Mouse (Mus musculus) kidney, postnatal 0 days (tissue): ENCODE results near the gene Cep85l. TPM values are rescaled to one million over a fixed set of nuclear protein-coding genes. Genes with fewer than 3 reads are reported as not detected.

Source experiments
- ATAC-seq: fragments of 200-750 bp; cut with Nextera tagmentation; replicated peaks from 2 replicates; pipeline ENCODE4 v1.8.0; 2017; ENCODE audit warnings: low read depth, moderate number of reproducible peaks, moderate TSS enrichment, moderate library complexity; ENCODE audit not compliant: low FRiP score
- DNase-seq: peaks from one replicate; pipeline ENCODE4 v3.0.0-alpha.2; 2016; ENCODE audit warnings: low spot score
- H3K27ac ChIP-seq: fragments of 300-500 bp; sonication (generic); 2 replicates; pipeline ENCODE4 v1.5.1; 2014; ENCODE audit warnings: mild to moderate bottlenecking
- H3K27me3 ChIP-seq: fragments of 300-500 bp; sonication (generic); 2 replicates; pipeline ENCODE4 v1.6.1; 2014; ENCODE audit warnings: low read length, mixed read lengths; ENCODE audit not compliant: insufficient read depth
- H3K36me3 ChIP-seq: fragments of 300-500 bp; sonication (generic); 2 replicates; pipeline ENCODE4 v1.6.1; 2014; ENCODE audit warnings: low read length, mixed read lengths; ENCODE audit not compliant: insufficient read depth
- H3K4me1 ChIP-seq: fragments of 300-500 bp; sonication (generic); replicated peaks from 2 replicates; pipeline ENCODE4 v1.6.1; 2014; ENCODE audit warnings: antibody characterized with exemption, low read length, mixed read lengths; ENCODE audit not compliant: insufficient read depth
- H3K4me2 ChIP-seq: fragments of 300-500 bp; sonication (generic); 2 replicates; pipeline ENCODE4 v1.6.1; 2014; ENCODE audit warnings: mild to moderate bottlenecking, low read length, moderate library complexity, mixed read lengths
- H3K4me3 ChIP-seq: fragments of 300-500 bp; sonication (generic); replicated peaks from 2 replicates; pipeline ENCODE4 v1.5.1; 2014; ENCODE audit warnings: low read depth, low read length
- H3K9ac ChIP-seq: fragments of 300-500 bp; sonication (generic); 2 replicates; pipeline ENCODE4 v1.6.1; 2014; ENCODE audit warnings: low read depth, low read length
- H3K9me3 ChIP-seq: fragments of 300-500 bp; sonication (generic); replicated peaks from 2 replicates; pipeline ENCODE4 v1.6.1; 2016; ENCODE audit warnings: low read length, inconsistent platforms, mixed read lengths
- CTCF ChIP-seq: IDR thresholded peaks from 2 replicates; pipeline ENCODE4 v1.5.1; 2016; ENCODE audit warnings: antibody characterized with exemption, low read depth, mild to moderate bottlenecking, moderate library complexity
- WGBS: fragments of 180-500 bp; shearing (Covaris S2); extraction: QIAGEN DNeasy Blood & Tissue Kit; methylation state at CpG from one replicate; pipeline ENCODE4 v1.1.7; 2014; 5-methylcytosine and 5-hydroxymethylcytosine counted together
- polyA plus RNA-seq: library from polyadenylated mRNA; unstranded; fragments of >200 nt; fragmentation: Nextera tagmentation; extraction: Ambion mirVana; gene quantifications from 2 replicates; pipeline ENCODE4 v1.2.1, GENCODE M21; 2015

Gene Cep85l
- polyA plus RNA-seq, 1 experiment from 2014 or later: 4.7 TPM

GRCm38 (mm10) chr10:53234683-53235082 lies 145.1 kb downstream of the Cep85l start:
- no peak for TF ChIP-seq CTCF
- WGBS: 90% methylated on average over 2 of the region's 2 CpGs

DNA sequence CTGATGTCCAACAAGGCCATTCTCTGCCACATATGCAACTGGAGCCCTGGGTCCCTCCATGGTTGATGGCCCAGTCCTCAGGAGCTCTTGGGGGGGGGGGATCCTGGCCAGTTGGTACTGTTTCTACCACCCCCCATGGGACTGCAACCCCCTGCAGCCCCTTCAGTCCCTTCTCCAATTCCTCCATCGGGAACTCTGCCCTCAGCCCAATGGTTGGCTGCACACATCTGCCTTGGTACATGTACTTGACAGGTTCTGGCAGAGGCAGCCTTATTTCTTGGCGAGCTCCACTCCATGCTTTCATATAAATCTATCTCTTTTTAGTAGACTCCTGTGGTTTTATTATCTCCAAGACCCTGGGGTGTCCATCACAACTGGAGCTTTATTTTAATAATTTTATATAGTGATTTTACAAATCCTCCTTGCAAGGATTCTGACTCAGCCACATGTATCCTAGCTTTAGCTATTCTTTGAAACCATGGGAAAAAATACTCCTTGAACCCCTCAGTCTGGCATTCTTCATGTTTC lies 145.6 kb downstream of the Cep85l start:
- H3K27ac ChIP-seq: no peak overlapping the region
- ATAC-seq (no peak), DNase-seq (no peak)
- WGBS: 46% methylated on average over 2 of the region's 2 CpGs
- H3K4me3 ChIP-seq: no peak overlapping the region
- no peaks in the 10 kb centered on the region for H3K4me1 ChIP-seq
- H3K9ac ChIP-seq: no peak overlapping the region
- no peak for TF ChIP-seq CTCF
- H3K4me2 ChIP-seq: no peak overlapping the region
- no peaks in the 10 kb centered on the region for H3K36me3 ChIP-seq
- no peaks in the 10 kb centered on the region for H3K27me3 ChIP-seq
- no peaks in the 10 kb centered on the region for H3K9me3 ChIP-seq

More at GRCm38 (mm10) chr10:53234683-53235082, 145.1 kb downstream of the Cep85l start:
- no peak overlapping the region for H3K4me2 ChIP-seq
- H3K27ac ChIP-seq: no peak overlapping the region
- H3K27me3 ChIP-seq: no peaks in the 10 kb centered on the region
- ATAC-seq (no peak), DNase-seq (no peak)
- no peaks in the 10 kb centered on the region for H3K4me1 ChIP-seq
- H3K36me3 ChIP-seq: no peaks in the 10 kb centered on the region
- H3K9me3 ChIP-seq: no peaks in the 10 kb centered on the region
- no peak overlapping the region for H3K9ac ChIP-seq
- no peak overlapping the region for H3K4me3 ChIP-seq

- TF ChIP-seq CTCF: no peak
- Histone ChIP-seq H3K27ac (no peak overlapping the region), H3K27me3 (no peaks in the 10 kb centered on the region), H3K9ac (no peak overlapping the region), H3K36me3 (no peaks in the 10 kb centered on the region), H3K4me3 (no peak overlapping the region), H3K4me1 (no peaks in the 10 kb centered on the region), H3K9me3 (no peaks in the 10 kb centered on the region), H3K4me2 (no peak overlapping the region)
- DNase-seq: no peak
- no peak for ATAC-seq
Observed at GRCm38 (mm10) chr10:53230809-53231208, 148.9 kb downstream of the Cep85l start.

DNA sequence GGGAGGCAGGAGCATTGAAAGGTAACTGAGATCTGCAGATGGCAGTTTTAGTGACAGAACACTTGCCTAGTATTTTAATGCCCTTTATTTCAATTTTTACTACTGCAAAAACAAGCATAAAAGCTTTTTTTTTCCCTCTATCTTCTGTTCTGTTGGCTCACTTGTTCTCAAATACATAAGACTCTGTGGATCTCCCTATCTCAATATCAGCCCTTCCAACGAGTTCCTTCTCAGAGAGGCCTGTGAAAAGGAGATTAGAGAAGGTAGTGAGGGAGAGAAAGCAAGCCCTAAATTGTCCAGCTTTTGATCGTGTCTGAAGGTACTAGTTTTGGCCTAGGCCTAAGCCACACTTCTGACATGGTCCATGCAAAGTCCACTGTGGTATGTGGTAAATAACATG lies 150.6 kb downstream of the Cep85l start:
- 64% methylated on average over 2 of the region's 2 CpGs for WGBS
- H3K4me1 ChIP-seq: no peaks in the 10 kb centered on the region
- no peak for DNase-seq
- no peak for ATAC-seq
- H3K4me2 ChIP-seq: no peak overlapping the region
- no peak overlapping the region for H3K4me3 ChIP-seq
- H3K36me3 ChIP-seq: no peaks in the 10 kb centered on the region
- TF ChIP-seq CTCF: no peak
- no peaks in the 10 kb centered on the region for H3K27me3 ChIP-seq
- H3K9ac ChIP-seq: no peak overlapping the region
- no peaks in the 10 kb centered on the region for H3K9me3 ChIP-seq
- no peak overlapping the region for H3K27ac ChIP-seq

Other genes starting within 250 kb of the Cep85l start
- gene Pln, start 42.3 kb downstream of the Cep85l start, polyA plus RNA-seq: 0.78 and 0.85 TPM in 2 replicates
- 122 and 126 TPM in 2 replicates for gene Asf1a, start 216.8 kb upstream of the Cep85l start, polyA plus RNA-seq